Mouse (Mus musculus): ENCODE measurements around the gene Vsig10. TPM values are rescaled to one million over a fixed set of nuclear protein-coding genes. Genes with fewer than 3 reads are reported as not detected.
A peak's percentile ranks its signal among the peaks of the same experiment; 100 is the strongest.
"Not testable (repeated sequence)": the region's sequence is repeated elsewhere in the genome, so short reads cannot be mapped to it uniquely, and the experiment has no call there.

Vsig10 gene
- polyA plus RNA-seq, 1 experiment from 2014 or later: 1.4 TPM

DNA sequence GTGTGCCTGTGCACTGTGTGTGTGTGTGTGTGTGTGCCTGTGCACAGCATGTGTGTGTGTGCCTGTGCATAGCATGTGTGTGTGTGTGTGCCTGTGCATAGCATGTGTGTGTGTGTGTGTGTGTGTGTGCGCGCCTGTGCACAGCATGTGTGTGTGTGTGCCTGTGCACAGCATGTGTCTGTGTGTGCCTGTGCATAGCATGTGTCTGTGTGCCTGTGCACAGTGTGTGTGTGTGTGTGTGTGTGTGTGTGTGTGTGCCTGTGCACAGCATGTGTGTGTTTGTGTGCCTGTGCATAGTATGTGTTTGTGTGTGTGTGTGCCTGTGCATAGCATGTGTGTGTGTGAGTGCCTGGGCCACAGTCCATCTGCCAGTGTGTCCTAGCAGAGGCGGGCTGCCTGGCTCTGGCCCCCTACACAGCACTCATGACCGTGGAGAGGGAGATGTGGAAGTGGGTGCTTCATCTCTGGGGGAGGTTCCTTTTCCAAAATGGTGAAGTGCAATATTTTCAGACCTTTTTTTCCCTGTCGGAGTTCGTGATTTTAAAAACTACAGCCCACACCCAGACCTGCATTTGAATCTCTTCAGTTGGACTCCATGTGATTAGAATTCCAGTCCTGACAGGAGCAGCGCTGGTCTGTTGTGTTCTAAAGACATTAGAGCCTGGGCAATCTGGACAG is 55.6 kb downstream of the Vsig10 start:
- H3K4me2 ChIP-seq (ENCODE audit: low read depth): no peak overlapping the region
- no peak overlapping the region for H3K27ac ChIP-seq (ENCODE audit: low read depth, low read length)
- ATAC-seq (ENCODE audit: insufficient read depth, low FRiP score, low TSS enrichment) (no peak), DNase-seq (ENCODE audit: low spot score) (no peak)
- H3K9ac ChIP-seq (ENCODE audit: low read length): no peak overlapping the region
- H3K9me3 ChIP-seq (ENCODE audit: control insufficient read depth, low read length): no peaks in the 10 kb centered on the region
- no peak overlapping the region for H3K4me3 ChIP-seq (ENCODE audit: low read depth, low read length)
- H3K27me3 ChIP-seq (ENCODE audit: control insufficient read depth, insufficient read depth, low read length): no peaks in the 10 kb centered on the region
- no peaks in the 10 kb centered on the region; the same call in none of the 2 replicates for H3K36me3 ChIP-seq (ENCODE audit: control insufficient read depth, insufficient read depth, low read length)
- 90% methylated on average over 7 of the region's 7 CpGs for WGBS
- no peaks in the 10 kb centered on the region for H3K4me1 ChIP-seq (ENCODE audit: control insufficient read depth, insufficient read depth, low read length)

DNA sequence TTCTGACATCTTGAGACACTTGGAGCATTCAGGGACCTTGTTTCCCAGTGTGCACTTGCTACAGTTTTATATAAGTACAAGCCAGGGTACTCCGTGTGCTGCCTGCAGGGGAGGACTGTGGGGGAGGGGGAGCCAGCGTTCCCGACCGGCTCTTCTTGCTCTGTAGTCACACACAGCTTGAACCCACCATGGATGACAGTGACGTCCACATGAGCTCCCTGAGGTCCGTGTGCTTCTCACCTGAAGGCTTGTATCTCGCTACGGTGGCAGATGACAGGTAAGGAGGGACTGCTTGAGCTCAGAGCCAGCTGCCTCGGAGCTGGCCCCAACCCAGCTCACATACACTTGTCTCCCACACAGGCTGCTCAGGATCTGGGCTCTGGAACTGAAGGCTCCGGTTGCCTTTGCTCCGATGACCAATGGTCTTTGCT is 57.5 kb downstream of the Vsig10 start:
- Histone ChIP-seq H3K4me1 (ENCODE audit: control insufficient read depth, insufficient read depth, low read length) (no peaks in the 10 kb centered on the region), H3K36me3 (ENCODE audit: control insufficient read depth, insufficient read depth, low read length) (peaks cover 5% of the 10 kb centered on the region), H3K4me2 (ENCODE audit: low read depth) (no peak overlapping the region), H3K4me3 (ENCODE audit: low read depth, low read length) (no peak overlapping the region), H3K27ac (ENCODE audit: low read depth, low read length) (no peak overlapping the region), H3K27me3 (ENCODE audit: control insufficient read depth, insufficient read depth, low read length) (no peaks in the 10 kb centered on the region), H3K9ac (ENCODE audit: low read length) (no peak overlapping the region), H3K9me3 (ENCODE audit: control insufficient read depth, low read length) (no peaks in the 10 kb centered on the region)
- DNase-seq (ENCODE audit: low spot score) (no peak), ATAC-seq (ENCODE audit: insufficient read depth, low FRiP score, low TSS enrichment) (no peak)
- WGBS: 78% methylated on average over 11 of the region's 11 CpGs

DNA sequence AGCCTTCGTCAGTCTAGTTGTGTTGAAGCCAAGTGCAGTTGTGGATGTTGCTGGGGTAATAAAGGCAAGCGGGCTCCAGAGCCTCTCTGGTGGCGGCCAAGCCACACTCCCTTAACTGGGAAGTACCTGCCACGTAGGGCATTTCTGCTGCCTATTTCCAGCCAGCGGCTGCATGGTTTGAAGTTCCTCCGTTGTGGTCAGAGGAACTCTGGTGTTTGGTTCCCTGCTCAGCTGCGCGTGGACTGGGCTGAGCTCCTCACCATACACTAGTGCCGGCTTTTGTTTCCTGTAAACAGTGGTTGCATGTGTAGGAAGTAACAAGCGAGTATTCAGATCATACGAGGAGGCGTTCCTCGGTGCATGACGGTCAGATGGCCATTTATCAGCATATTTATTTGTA is 58.8 kb downstream of the Vsig10 start:
- H3K4me1 ChIP-seq (ENCODE audit: control insufficient read depth, insufficient read depth, low read length); H3K9ac ChIP-seq (ENCODE audit: low read length); H3K27ac ChIP-seq (ENCODE audit: low read depth, low read length); H3K4me3 ChIP-seq (ENCODE audit: low read depth, low read length); ATAC-seq (ENCODE audit: insufficient read depth, low FRiP score, low TSS enrichment); H3K9me3 ChIP-seq (ENCODE audit: control insufficient read depth, low read length); DNase-seq (ENCODE audit: low spot score); H3K27me3 ChIP-seq (ENCODE audit: control insufficient read depth, insufficient read depth, low read length); H3K4me2 ChIP-seq (ENCODE audit: low read depth); H3K36me3 ChIP-seq (ENCODE audit: control insufficient read depth, insufficient read depth, low read length): not testable (repeated sequence)
- WGBS: 96% methylated on average over 14 of the region's 14 CpGs

DNA sequence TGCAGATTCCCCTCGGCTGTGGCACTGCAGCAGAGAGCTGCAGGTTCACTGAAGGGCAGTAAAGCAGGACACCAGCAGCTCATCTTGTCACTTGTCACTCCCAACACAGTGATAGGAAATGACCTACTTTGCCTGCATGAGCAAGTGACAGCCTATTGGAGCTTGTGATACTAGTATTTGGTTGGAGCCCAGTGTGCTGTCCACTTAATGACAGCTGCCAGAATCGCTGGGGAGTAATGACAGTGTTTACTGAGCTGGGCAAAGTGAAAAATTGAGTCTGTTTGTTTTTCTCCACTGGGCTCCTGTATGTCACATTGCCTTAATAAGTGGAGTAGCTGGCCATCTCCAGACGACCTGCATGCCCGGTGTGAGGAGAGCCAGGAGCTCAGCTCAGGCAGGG is 61.3 kb downstream of the Vsig10 start:
- Histone ChIP-seq H3K27me3 (ENCODE audit: control insufficient read depth, insufficient read depth, low read length) (no peaks in the 10 kb centered on the region), H3K36me3 (ENCODE audit: control insufficient read depth, insufficient read depth, low read length) (peaks cover 6% of the 10 kb centered on the region), H3K27ac (ENCODE audit: low read depth, low read length) (no peak overlapping the region), H3K9ac (ENCODE audit: low read length) (no peak overlapping the region), H3K4me1 (ENCODE audit: control insufficient read depth, insufficient read depth, low read length) (no peaks in the 10 kb centered on the region), H3K4me3 (ENCODE audit: low read depth, low read length) (no peak overlapping the region), H3K9me3 (ENCODE audit: control insufficient read depth, low read length) (no peaks in the 10 kb centered on the region), H3K4me2 (ENCODE audit: low read depth) (no peak overlapping the region)
- DNase-seq (ENCODE audit: low spot score) (no peak), ATAC-seq (ENCODE audit: insufficient read depth, low FRiP score, low TSS enrichment) (no peak)
- WGBS: 90% methylated on average over 4 of the region's 4 CpGs

DNA sequence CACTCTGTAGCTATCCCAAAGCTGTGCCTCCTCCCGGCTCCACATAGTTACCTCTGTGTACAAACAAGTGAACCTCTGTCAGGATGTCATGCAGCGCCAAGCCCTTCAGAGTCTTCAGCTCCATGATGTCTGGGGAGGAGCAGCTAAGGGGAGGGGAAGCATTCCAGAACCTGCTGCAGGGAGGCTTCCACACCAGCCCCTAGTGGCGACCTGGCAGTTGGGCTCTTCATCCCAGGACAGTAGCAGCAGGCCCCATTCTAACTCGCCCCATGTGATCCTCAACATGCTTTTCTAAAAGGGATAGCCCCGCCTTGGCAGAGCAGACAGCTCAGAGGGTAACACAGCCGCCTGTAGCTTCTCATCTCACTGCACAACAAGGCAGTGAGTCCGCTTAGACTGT is 62.9 kb downstream of the Vsig10 start:
- Histone ChIP-seq H3K27me3 (ENCODE audit: control insufficient read depth, insufficient read depth, low read length) (no peaks in the 10 kb centered on the region), H3K9ac (ENCODE audit: low read length) (no peak overlapping the region), H3K4me1 (ENCODE audit: control insufficient read depth, insufficient read depth, low read length) (no peaks in the 10 kb centered on the region), H3K36me3 (ENCODE audit: control insufficient read depth, insufficient read depth, low read length) (peaks cover 6% of the 10 kb centered on the region), H3K9me3 (ENCODE audit: control insufficient read depth, low read length) (no peaks in the 10 kb centered on the region), H3K4me3 (ENCODE audit: low read depth, low read length) (no peak overlapping the region), H3K27ac (ENCODE audit: low read depth, low read length) (no peak overlapping the region), H3K4me2 (ENCODE audit: low read depth) (no peak overlapping the region)
- no peak for ATAC-seq (ENCODE audit: insufficient read depth, low FRiP score, low TSS enrichment)
- 89% methylated on average over 7 of the region's 7 CpGs for WGBS
- DNase-seq (ENCODE audit: low spot score): no peak

DNA sequence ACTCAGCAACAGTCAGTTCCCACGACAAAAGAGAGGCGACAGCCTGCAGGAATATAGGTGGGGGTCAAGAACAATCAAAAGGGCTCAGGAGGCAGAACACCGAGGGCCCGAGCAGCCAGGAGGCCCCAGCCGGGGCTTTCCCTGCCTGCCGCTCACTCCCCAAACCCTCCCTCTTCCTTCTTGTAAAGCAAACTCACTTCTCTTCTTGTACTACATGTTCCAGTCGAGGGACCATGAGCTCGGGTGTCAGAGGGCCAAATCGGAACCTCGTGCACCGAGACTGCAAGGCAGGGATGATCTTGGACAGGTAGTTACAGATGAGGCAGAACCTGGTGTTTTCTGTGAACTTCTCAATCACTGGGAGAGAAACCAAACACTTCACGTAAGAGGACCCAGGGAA is 64.3 kb downstream of the Vsig10 start:
- no peaks in the 10 kb centered on the region for H3K9me3 ChIP-seq (ENCODE audit: control insufficient read depth, low read length)
- H3K27me3 ChIP-seq (ENCODE audit: control insufficient read depth, insufficient read depth, low read length): no peaks in the 10 kb centered on the region
- H3K4me1 ChIP-seq (ENCODE audit: control insufficient read depth, insufficient read depth, low read length): peaks cover 4% of the 10 kb centered on the region
- H3K36me3 ChIP-seq (ENCODE audit: control insufficient read depth, insufficient read depth, low read length): peaks cover 6% of the 10 kb centered on the region
- DNase-seq (ENCODE audit: low spot score) (no peak), ATAC-seq (ENCODE audit: insufficient read depth, low FRiP score, low TSS enrichment) (no peak)
- H3K4me2 ChIP-seq (ENCODE audit: low read depth): no peak overlapping the region
- H3K9ac ChIP-seq (ENCODE audit: low read length): no peak overlapping the region
- WGBS: 88% methylated on average over 12 of the region's 12 CpGs
- no peak overlapping the region for H3K4me3 ChIP-seq (ENCODE audit: low read depth, low read length)
- no peak overlapping the region for H3K27ac ChIP-seq (ENCODE audit: low read depth, low read length)

DNA sequence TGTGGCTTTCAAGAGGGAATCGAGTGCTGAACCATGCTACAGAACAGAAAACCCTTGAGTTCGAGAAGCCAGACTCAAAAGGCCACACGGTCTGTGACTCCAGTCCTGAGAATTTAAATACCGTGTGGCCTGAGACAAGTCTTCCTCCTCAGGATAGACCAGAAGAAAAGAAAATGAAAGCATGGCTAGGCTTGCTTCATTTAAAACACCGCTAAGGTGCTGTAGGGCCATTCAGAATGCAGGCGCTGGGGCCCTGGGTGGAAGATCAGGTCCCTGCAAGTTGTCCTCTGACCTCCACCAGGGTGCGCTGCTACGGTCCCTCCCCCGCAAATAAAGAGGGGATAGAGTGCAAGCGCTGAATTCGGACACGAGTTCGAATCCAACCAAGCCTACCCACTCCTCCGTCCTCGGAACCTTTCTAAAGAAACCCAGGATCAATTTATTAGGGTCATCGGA is 69.4 kb downstream of the Vsig10 start:
- Histone ChIP-seq H3K27me3 (ENCODE audit: control insufficient read depth, insufficient read depth, low read length) (no peaks in the 10 kb centered on the region), H3K9ac (ENCODE audit: low read length) (peak overlapping the region; percentile 88), H3K4me3 (ENCODE audit: low read depth, low read length) (peak overlapping the region; percentile 78), H3K27ac (ENCODE audit: low read depth, low read length) (peak overlapping the region; percentile 65; the same call in 1 of the 2 replicates), H3K9me3 (ENCODE audit: control insufficient read depth, low read length) (no peaks in the 10 kb centered on the region), H3K4me2 (ENCODE audit: low read depth) (peak overlapping the region; percentile 70), H3K4me1 (ENCODE audit: control insufficient read depth, insufficient read depth, low read length) (peaks cover 8% of the 10 kb centered on the region), H3K36me3 (ENCODE audit: control insufficient read depth, insufficient read depth, low read length) (no peaks in the 10 kb centered on the region)
- peak; percentile 64 for DNase-seq (ENCODE audit: low spot score)
- ATAC-seq (ENCODE audit: insufficient read depth, low FRiP score, low TSS enrichment): peak; percentile 35; the same call in 1 of the 2 replicates
- 13% methylated on average over 16 of the region's 16 CpGs for WGBS

DNA sequence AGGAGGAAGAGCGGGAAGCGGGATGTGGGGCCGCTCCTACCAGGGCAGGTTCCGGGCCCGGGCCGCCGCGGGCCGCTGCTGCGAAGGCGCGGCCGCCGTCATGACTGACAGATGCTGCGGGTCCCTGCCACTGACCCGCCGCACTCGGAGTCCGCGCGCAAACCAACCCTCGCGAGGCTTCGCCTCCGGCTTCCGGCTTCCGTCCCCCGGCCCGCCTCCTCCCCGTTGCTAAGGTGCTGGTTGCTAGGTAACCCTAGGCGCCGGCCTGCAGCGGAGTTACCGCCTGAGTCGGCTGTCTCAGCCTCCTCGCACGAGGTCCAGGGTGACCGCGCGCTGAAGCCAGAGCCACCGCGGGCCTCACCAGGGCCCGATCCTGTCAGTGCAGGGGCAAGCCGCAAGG is 70.0 kb downstream of the Vsig10 start, which contains the start of gene Rfc5:
Gene Rfc5, minus strand, starts transcription at position 171 of the 400 bp plus-strand sequence.
- ATAC-seq (ENCODE audit: insufficient read depth, low FRiP score, low TSS enrichment) (peak; percentile 90), DNase-seq (ENCODE audit: low spot score) (peak; percentile 98)
- peak within 1 kb of the TSS; percentile 78 for H3K4me3 ChIP-seq (ENCODE audit: low read depth, low read length)
- under 1% methylated on average over 30 of the region's 44 CpGs for WGBS
- peak within 1 kb of the TSS; percentile 88 for H3K9ac ChIP-seq (ENCODE audit: low read length)
- H3K9me3 ChIP-seq (ENCODE audit: control insufficient read depth, low read length): no peaks in the 10 kb centered on the region
- peak within 1 kb of the TSS; percentile 65; the same call in 1 of the 2 replicates for H3K27ac ChIP-seq (ENCODE audit: low read depth, low read length)
- H3K4me2 ChIP-seq (ENCODE audit: low read depth): peak within 1 kb of the TSS; percentile 70
- H3K27me3 ChIP-seq (ENCODE audit: control insufficient read depth, insufficient read depth, low read length): no peaks in the 10 kb centered on the region
- H3K36me3 ChIP-seq (ENCODE audit: control insufficient read depth, insufficient read depth, low read length): no peaks in the 10 kb centered on the region
- peaks cover 8% of the 10 kb centered on the region for H3K4me1 ChIP-seq (ENCODE audit: control insufficient read depth, insufficient read depth, low read length)

DNA sequence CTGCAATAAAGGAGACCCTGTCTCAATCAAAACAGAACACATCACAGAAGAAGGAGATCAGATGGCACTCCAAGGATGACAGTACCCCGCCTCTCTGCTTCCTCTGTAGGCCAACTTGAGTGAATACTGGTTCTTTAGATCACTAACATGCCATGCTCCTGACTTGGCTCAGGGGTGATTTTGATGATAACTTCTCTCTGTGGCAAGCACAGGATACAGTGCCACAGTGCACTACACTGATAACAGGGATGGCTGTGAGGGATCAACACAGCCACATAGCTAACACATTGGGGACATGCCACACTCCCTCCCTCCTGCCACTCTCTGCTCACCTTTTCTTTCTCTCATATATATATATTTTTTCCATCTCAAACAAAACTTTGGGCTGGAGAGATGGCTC is 72.0 kb downstream of the Vsig10 start:
- Histone ChIP-seq H3K4me2 (ENCODE audit: low read depth) (no peak overlapping the region), H3K27me3 (ENCODE audit: control insufficient read depth, insufficient read depth, low read length) (no peaks in the 10 kb centered on the region), H3K36me3 (ENCODE audit: control insufficient read depth, insufficient read depth, low read length) (no peaks in the 10 kb centered on the region), H3K4me3 (ENCODE audit: low read depth, low read length) (no peak overlapping the region), H3K9me3 (ENCODE audit: control insufficient read depth, low read length) (no peaks in the 10 kb centered on the region), H3K27ac (ENCODE audit: low read depth, low read length) (no peak overlapping the region), H3K9ac (ENCODE audit: low read length) (no peak overlapping the region), H3K4me1 (ENCODE audit: control insufficient read depth, insufficient read depth, low read length) (peaks cover 8% of the 10 kb centered on the region)
- DNase-seq (ENCODE audit: low spot score) (no peak), ATAC-seq (ENCODE audit: insufficient read depth, low FRiP score, low TSS enrichment) (no peak)
- WGBS: 92% methylated on average over 1 of the region's 1 CpGs
